Mouse (Mus musculus) heart, embryonic 14.5 days (tissue): Measurements from ENCODE around the gene Tnfrsf12a. TPM values are rescaled to one million over a fixed set of nuclear protein-coding genes. Genes with fewer than 3 reads are reported as not detected.

Experiments
- ATAC-seq: fragments of 200-750 bp; cut with Nextera tagmentation; 2 replicates; pipeline ENCODE4 v1.8.0; 2017; ENCODE audit warnings: low read depth, moderate TSS enrichment; ENCODE audit not compliant: insufficient number of reproducible peaks, insufficient read depth, low FRiP score
- H3K27ac ChIP-seq, 2 experiments: fragments of 200-500 bp in 1 of 2; fragments of 300-500 bp in 1 of 2; sonication (generic) in 1 of 2; replicated peaks in 1 of 2; 2 replicates each; pipeline ENCODE4 v1.5.1; 2012 to 2014; ENCODE audit warnings: low read depth in 2 of 2, low read length in 2 of 2, control low read depth in 1 of 2, mild to moderate bottlenecking in 1 of 2, mixed read lengths in 1 of 2; ENCODE audit not compliant: control insufficient read depth in 1 of 2, insufficient read depth in 1 of 2
- H3K27me3 ChIP-seq: fragments of 300-500 bp; sonication (generic); 2 replicates; pipeline ENCODE4 v1.6.1; 2014; ENCODE audit warnings: mild to moderate bottlenecking, low read length, control low read depth; ENCODE audit not compliant: control insufficient read depth, insufficient read depth
- H3K36me3 ChIP-seq: fragments of 300-500 bp; sonication (generic); 2 replicates; pipeline ENCODE4 v1.6.1; 2014; ENCODE audit warnings: mild to moderate bottlenecking, control low read depth, low read length, mixed read lengths; ENCODE audit not compliant: control insufficient read depth, insufficient read depth
- H3K4me1 ChIP-seq, 2 experiments: fragments of 200-500 bp in 1 of 2; fragments of 300-500 bp in 1 of 2; sonication (generic) in 1 of 2; 2 replicates each; pipeline ENCODE4 v1.6.1; 2012 to 2014; ENCODE audit warnings: low read length in 2 of 2, control low read depth in 1 of 2, mixed read lengths in 1 of 2; ENCODE audit not compliant: control insufficient read depth in 2 of 2, insufficient read depth in 2 of 2
- H3K4me2 ChIP-seq: fragments of 300-500 bp; sonication (generic); 2 replicates; pipeline ENCODE4 v1.6.1; 2014; ENCODE audit warnings: mild to moderate bottlenecking, low read length
- H3K4me3 ChIP-seq, 2 experiments: fragments of 200-500 bp in 1 of 2; fragments of 300-500 bp in 1 of 2; sonication (generic) in 1 of 2; 2 replicates each; pipeline ENCODE4 v1.5.1; 2012 to 2014; ENCODE audit warnings: low read length in 2 of 2, mild to moderate bottlenecking in 2 of 2, control low read depth in 1 of 2, low read depth in 1 of 2, moderate library complexity in 1 of 2; ENCODE audit not compliant: control insufficient read depth in 1 of 2, insufficient read depth in 1 of 2
- H3K9ac ChIP-seq: fragments of 300-500 bp; sonication (generic); 2 replicates; pipeline ENCODE4 v1.6.1; 2014; ENCODE audit warnings: mild to moderate bottlenecking, low read length
- H3K9me3 ChIP-seq: fragments of 300-500 bp; sonication (generic); 2 replicates; pipeline ENCODE4 v1.6.1; 2016; ENCODE audit warnings: low read length, control low read depth; ENCODE audit not compliant: control insufficient read depth
- whole genome bisulfite sequencing: fragments of 180-500 bp; shearing (Covaris S2); extraction: QIAGEN DNeasy Blood & Tissue Kit; methylation state at CpG from one replicate; pipeline ENCODE4 v1.1.7; 2014; 5-methylcytosine and 5-hydroxymethylcytosine counted together
- polyA plus RNA-seq: library from polyadenylated mRNA; unstranded; fragments of >200 nt; fragmentation: Nextera tagmentation; extraction: Ambion mirVana; gene quantifications from 2 replicates; pipeline ENCODE4 v1.2.1, GENCODE M21; 2014

Gene Tnfrsf12a
- 107 and 114 TPM in 2 replicates for polyA plus RNA-seq

DNA sequence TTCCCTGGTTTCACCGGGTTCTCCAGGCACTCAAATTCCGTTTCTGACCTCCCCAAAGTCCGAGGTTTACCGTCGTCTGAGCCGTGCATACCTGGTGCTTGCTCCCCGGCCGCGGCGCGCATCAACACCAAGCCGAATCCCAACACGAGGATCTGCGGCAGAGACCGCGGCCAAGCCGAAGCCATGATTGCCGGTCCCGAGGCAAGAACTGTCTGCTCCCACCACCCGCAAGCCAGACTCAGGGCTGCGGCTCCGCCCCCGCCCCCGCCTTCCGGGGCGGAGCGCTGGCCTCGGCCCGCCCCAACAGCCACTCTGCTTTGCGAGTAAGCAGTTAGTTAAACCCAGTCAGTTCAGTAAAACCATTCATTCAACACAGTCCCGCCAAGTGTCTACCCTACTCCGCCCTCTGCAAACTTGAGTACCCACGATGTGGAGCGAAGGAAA lies at the start of gene Tnfrsf12a:
Tnfrsf12a (minus strand) TSS at position 233 of the 444 bp plus-strand sequence.
- H3K4me1 ChIP-seq: peaks cover 18 to 40% of the 10 kb centered on the region in 2 experiments
- no peaks in the 10 kb centered on the region for H3K9me3 ChIP-seq
- peak; percentile 26; the same call in 1 of the 2 replicates for ATAC-seq
- peak within 1 kb of the TSS; percentile 91 for H3K9ac ChIP-seq
- H3K27me3 ChIP-seq: peaks cover 46% of the 10 kb centered on the region
- under 1% methylated on average over 34 of the region's 34 CpGs for WGBS
- peak within 1 kb of the TSS; percentile 85 for H3K4me2 ChIP-seq
- no peaks in the 10 kb centered on the region for H3K36me3 ChIP-seq
- peak within 1 kb of the TSS; percentile 72 to 95 for H3K4me3 ChIP-seq
- H3K27ac ChIP-seq: peak within 1 kb of the TSS; percentile 97 to 99

- Histone ChIP-seq H3K4me2 (peak overlapping the region; percentile 75), H3K9ac (peak overlapping the region; percentile 87), H3K27ac (peak overlapping the region; percentile 84 to 88), H3K4me3 (peak overlapping the region; percentile 88 to 100), H3K27me3 (no peaks in the 10 kb centered on the region), H3K9me3 (no peaks in the 10 kb centered on the region), H3K36me3 (no peaks in the 10 kb centered on the region), H3K4me1 (peaks cover 4 to 9% of the 10 kb centered on the region in 2 experiments; a peak in 3 of 4 replicates)
- under 1% methylated on average over 20 of the region's 20 CpGs for WGBS
- ATAC-seq: peak; percentile 88
These were observed 49.5 kb upstream of the Tnfrsf12a start for GRCm38 (mm10) chr17:23726758-23727142.

DNA sequence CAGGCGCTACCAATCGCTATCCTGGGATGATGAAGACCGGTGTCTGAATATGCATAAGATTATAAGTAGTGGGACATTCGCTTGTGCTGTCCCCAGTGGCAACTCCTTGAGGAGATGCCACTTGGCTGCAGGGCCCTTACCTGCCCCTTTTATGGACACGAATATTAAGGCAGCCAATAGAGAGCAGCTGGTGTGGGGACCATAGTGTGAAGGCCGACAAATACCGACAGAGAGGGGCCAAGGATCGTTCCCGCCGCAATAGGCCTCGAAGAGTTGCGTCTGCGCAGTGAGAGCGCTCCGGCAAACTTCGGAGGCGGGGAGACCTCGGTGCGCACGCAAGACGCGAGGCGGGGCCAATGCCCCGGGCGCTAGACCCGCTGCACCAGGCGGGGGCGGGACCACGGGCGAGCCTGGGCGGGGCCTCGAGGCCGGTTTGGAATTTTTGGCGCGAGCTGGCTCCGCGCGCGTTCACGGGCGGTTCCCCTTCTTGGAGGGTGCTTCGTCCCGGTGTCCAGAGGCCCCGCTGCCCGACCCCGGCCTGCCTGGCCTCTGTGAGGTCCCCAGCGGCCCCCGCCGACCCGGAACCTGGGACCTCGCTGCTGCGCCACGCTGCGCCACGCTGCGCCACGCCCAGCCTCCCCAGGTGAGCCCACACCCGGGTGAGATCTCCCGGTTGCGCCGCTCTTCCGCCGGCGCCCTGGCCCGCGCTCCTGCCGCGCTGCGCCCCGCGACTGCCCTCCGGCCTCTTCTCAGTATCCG lies 48.9 kb upstream of the Tnfrsf12a start, which contains the start of gene Pkmyt1:
Pkmyt1 (plus strand) TSS at position 338 of the 759 bp plus-strand sequence.
- peak within 1 kb of the TSS; percentile 75 for H3K4me2 ChIP-seq
- H3K4me1 ChIP-seq: peaks cover 4 to 9% of the 10 kb centered on the region in 2 experiments; a peak in 3 of 4 replicates
- WGBS: 2% methylated on average over 72 of the region's 73 CpGs
- H3K9me3 ChIP-seq: no peaks in the 10 kb centered on the region
- H3K4me3 ChIP-seq: peak within 1 kb of the TSS; percentile 88 to 100
- peak; percentile 93 for ATAC-seq
- H3K36me3 ChIP-seq: no peaks in the 10 kb centered on the region
- peak within 1 kb of the TSS; percentile 87 for H3K9ac ChIP-seq
- H3K27ac ChIP-seq: peak within 1 kb of the TSS; percentile 88 to 91
- H3K27me3 ChIP-seq: no peaks in the 10 kb centered on the region

- Histone ChIP-seq H3K9me3 (no peaks in the 10 kb centered on the region), H3K27me3 (no peaks in the 10 kb centered on the region), H3K9ac (peak overlapping the region; percentile 87), H3K4me3 (peak overlapping the region; percentile 88 to 100; a peak in 3 of 4 replicates), H3K36me3 (no peaks in the 10 kb centered on the region), H3K4me2 (peak overlapping the region; percentile 75), H3K27ac (no peak overlapping the region), H3K4me1 (peaks cover 4 to 9% of the 10 kb centered on the region in 2 experiments; a peak in 3 of 4 replicates)
- ATAC-seq: no peak
- 61% methylated on average over 4 of the region's 4 CpGs for WGBS
These were observed 48.2 kb upstream of the Tnfrsf12a start for GRCm38 (mm10) chr17:23725477-23725876.

DNA sequence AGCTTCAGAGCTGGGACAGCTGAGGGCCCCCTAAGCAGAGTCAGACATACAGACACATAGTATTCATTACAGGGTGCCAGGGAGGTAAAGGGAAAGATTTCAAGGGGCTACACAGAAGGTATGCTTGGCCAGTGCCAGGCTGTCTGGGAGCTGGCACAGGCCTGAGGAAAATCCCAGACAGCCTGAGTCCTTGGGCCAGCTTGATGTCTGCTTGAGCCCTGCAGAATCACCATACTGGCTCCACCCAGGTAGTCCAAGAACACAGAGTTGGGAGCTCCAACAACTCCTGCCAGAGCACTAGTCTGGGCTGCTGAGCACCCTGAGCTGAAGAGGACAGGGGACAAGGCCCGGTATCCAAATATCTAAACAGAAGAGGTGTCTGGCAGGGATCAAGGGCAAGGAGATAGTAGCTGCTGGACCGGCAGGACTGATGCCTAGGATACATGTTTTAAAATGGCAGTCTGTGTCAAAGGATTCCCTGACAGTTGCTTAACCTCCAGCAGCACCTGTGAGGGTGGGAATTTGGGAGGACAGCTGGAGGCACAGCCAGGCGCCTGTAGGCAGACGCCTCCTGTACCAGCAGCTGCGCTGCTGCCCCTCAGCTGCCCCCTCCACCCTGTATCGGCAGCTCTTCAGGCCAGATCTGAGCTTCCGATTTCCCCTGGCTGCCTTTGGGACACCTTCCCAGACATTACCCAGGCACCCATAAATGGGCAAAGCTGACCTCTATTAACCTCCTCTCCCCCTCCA lies 45.3 kb upstream of the Tnfrsf12a start, which contains the start of gene 1520401A03Rik:
1520401A03Rik (minus strand) TSS at position 408 of the 750 bp plus-strand sequence.
- Histone ChIP-seq H3K9ac (no peak within 1 kb of the TSS), H3K36me3 (no peaks in the 10 kb centered on the region), H3K4me3 (no peak within 1 kb of the TSS), H3K27me3 (no peaks in the 10 kb centered on the region), H3K4me2 (no peak within 1 kb of the TSS), H3K27ac (no peak within 1 kb of the TSS), H3K4me1 (peaks cover 4 to 9% of the 10 kb centered on the region in 2 experiments; a peak in 3 of 4 replicates), H3K9me3 (no peaks in the 10 kb centered on the region)
- WGBS: 48% methylated on average over 7 of the region's 7 CpGs
- ATAC-seq: no peak

- Histone ChIP-seq H3K36me3 (no peaks in the 10 kb centered on the region), H3K4me1 (peaks cover 3 to 4% of the 10 kb centered on the region in 2 experiments; a peak in 2 of 4 replicates), H3K4me2 (no peak overlapping the region), H3K9ac (no peak overlapping the region), H3K27ac (no peak overlapping the region), H3K27me3 (no peaks in the 10 kb centered on the region), H3K9me3 (no peaks in the 10 kb centered on the region), H3K4me3 (no peak overlapping the region)
- ATAC-seq: no peak
- 85% methylated on average over 2 of the region's 2 CpGs for WGBS
These were observed 44.6 kb upstream of the Tnfrsf12a start for GRCm38 (mm10) chr17:23721886-23722285.

DNA sequence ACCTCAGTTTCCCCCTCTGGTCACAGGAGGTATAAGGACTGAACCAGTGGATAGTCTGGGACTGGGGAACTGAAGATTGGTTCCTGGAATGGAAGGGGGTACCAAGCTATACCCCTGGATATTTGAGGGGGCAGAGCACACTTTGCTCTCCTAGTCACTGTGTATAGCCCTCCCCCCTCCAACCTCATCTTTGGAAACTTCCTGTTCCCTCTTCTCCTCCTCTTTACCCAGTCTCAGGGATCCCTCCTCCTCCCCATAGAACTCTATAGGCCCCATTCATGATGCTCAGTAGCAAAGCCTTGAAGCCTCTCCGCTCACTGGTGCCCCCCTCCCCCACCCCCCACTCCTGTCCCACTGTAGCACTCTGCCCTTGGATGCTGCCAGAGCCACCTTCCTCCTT lies 42.2 kb upstream of the Tnfrsf12a start:
- H3K9ac ChIP-seq: no peak overlapping the region
- no peak for ATAC-seq
- H3K36me3 ChIP-seq: no peaks in the 10 kb centered on the region
- H3K9me3 ChIP-seq: no peaks in the 10 kb centered on the region
- no peak overlapping the region for H3K27ac ChIP-seq
- no peak overlapping the region for H3K4me3 ChIP-seq
- WGBS: 43% methylated on average over 1 of the region's 1 CpGs
- no peaks in the 10 kb centered on the region for H3K27me3 ChIP-seq
- H3K4me2 ChIP-seq: no peak overlapping the region
- H3K4me1 ChIP-seq: no peaks in the 10 kb centered on the region
